Mouse (Mus musculus): Measurements from ENCODE around the gene Acvr1b. TPM values are rescaled to one million over a fixed set of nuclear protein-coding genes. Genes with fewer than 3 reads are reported as not detected.

Gene Acvr1b
- polyA plus RNA-seq, 1 experiment = 75.3 TPM

DNA sequence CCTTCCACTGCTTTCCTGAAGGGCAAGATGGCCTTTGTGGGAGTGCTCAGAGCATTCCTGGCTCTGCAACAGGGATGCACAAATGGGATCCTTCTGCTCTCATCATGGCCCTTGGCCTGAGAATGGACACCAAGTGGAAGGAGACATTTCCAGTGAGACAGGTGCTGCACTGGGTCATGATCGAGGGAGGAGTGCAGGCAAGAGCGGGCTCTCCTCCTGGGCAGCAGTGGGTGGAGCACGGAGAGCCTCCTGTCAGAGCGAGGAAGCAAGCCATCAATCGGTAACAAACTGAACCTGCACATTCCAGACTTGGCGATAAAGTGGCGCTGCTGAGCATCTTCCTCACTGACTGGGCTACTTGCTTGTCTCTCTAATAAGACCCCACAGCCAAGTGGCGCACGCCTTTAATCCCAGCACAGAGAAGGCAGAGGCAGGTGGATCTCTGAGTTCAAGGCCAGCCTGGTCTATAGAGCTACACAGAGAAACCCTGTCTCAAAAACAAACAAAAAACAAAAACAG, 27.0 kb downstream of the Acvr1b start:
- no peak for DNase-seq (ENCODE audit: low read depth)
- TF ChIP-seq POLR2A (IDR thresholded peaks at IDR 0.05; ENCODE audit: borderline replicate concordance, extremely low read depth, insufficient read depth, insufficient read length, poor library complexity, severe bottlenecking) (no peak), CTCF (IDR thresholded peaks at IDR 0.05; ENCODE audit: borderline replicate concordance, extremely low read depth, insufficient read depth, insufficient read length) (no peak)

GRCm38 (mm10) chr15:101201414-101201813, 27.5 kb downstream of the Acvr1b start:
- DNase-seq (ENCODE audit: low read depth) = no peak
- TF ChIP-seq POLR2A (IDR thresholded peaks at IDR 0.05; ENCODE audit: borderline replicate concordance, extremely low read depth, insufficient read depth, insufficient read length, poor library complexity, severe bottlenecking) (no peak), CTCF (IDR thresholded peaks at IDR 0.05; ENCODE audit: borderline replicate concordance, extremely low read depth, insufficient read depth, insufficient read length) (no peak)

DNA sequence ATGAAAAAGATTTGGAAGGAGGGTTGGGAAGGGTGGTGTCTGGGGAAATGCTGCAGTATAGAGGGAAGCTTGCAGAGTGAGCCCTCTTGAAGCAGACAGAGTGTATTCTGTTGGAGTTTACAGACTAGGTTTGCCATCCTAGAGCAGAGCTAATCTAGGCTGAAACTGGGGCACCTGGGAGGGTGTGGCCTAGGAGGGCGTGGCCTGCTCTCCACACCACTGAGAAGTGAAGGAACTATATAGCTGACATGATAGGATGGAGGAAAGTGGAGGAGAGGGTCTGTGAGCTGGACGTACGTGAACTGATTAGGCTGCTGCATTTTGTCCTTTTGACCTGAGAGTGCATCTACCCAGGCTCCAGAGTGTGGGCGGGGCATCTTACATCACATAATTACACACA, 29.8 kb downstream of the Acvr1b start:
- DNase-seq (ENCODE audit: low read depth) = no peak
- no peak for TF ChIP-seq CTCF (IDR thresholded peaks at IDR 0.05; ENCODE audit: borderline replicate concordance, extremely low read depth, insufficient read depth, insufficient read length)
- TF ChIP-seq POLR2A (IDR thresholded peaks at IDR 0.05; ENCODE audit: borderline replicate concordance, extremely low read depth, insufficient read depth, insufficient read length, poor library complexity, severe bottlenecking) = no peak

DNA sequence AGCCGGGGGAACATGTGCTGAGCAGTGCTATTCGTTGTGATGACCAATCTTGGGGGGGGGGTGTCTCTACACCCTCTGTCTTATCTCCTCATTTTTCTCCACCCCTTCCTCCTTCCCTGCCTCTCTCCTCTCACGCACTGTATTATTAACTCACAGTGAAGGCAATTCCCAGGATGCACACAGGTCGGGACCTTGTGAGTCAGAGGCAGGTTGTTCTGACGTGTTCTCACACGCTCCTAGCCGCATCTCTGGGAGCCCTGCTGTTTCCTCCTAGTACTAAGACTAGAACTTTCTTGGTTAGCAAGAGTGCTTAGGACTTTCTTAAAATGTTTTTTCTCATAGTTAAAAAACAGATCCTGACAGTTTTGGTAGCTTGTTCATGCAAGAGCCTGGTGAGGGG, 30.9 kb downstream of the Acvr1b start:
- DNase-seq (ENCODE audit: low read depth) = no peak
- TF ChIP-seq CTCF (IDR thresholded peaks at IDR 0.05; ENCODE audit: borderline replicate concordance, extremely low read depth, insufficient read depth, insufficient read length) = no peak
- no peak for TF ChIP-seq POLR2A (IDR thresholded peaks at IDR 0.05; ENCODE audit: borderline replicate concordance, extremely low read depth, insufficient read depth, insufficient read length, poor library complexity, severe bottlenecking)

GRCm38 (mm10) chr15:101210228-101210627, 36.4 kb downstream of the Acvr1b start:
- TF ChIP-seq POLR2A (IDR thresholded peaks at IDR 0.05; ENCODE audit: borderline replicate concordance, extremely low read depth, insufficient read depth, insufficient read length, poor library complexity, severe bottlenecking) = no peak
- TF ChIP-seq CTCF (IDR thresholded peaks at IDR 0.05; ENCODE audit: borderline replicate concordance, extremely low read depth, insufficient read depth, insufficient read length) = peak; percentile 71; the same call in 1 of the 2 replicates
- peak; percentile 72 for DNase-seq (ENCODE audit: low read depth)

GRCm38 (mm10) chr15:101210998-101211613, 37.2 kb downstream of the Acvr1b start:
- no peak for DNase-seq (ENCODE audit: low read depth)
- no peak for TF ChIP-seq CTCF (IDR thresholded peaks at IDR 0.05; ENCODE audit: borderline replicate concordance, extremely low read depth, insufficient read depth, insufficient read length)

DNA sequence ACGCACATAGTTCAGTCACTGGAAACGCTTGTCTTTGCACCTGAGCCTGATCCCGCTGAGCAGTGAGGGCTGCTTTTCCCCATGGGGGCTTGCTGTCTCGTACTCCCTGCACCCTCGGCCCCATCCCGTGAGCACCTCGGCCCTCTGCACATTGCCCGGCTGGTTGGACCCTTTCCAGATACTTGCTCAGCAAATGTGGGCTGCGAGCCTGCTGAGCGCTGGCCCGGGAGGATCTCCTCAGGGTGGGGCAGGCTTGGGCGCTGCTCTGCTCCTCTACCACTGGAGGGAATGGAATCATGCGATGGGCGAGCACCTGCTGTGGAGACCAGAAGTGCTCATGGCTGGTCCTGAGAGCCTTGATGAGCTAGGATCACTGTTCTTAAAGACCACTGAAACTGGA, 38.6 kb downstream of the Acvr1b start:
- DNase-seq (ENCODE audit: low read depth) = no peak
- TF ChIP-seq POLR2A (IDR thresholded peaks at IDR 0.05; ENCODE audit: borderline replicate concordance, extremely low read depth, insufficient read depth, insufficient read length, poor library complexity, severe bottlenecking) = no peak
- TF ChIP-seq CTCF (IDR thresholded peaks at IDR 0.05; ENCODE audit: borderline replicate concordance, extremely low read depth, insufficient read depth, insufficient read length) = no peak

DNA sequence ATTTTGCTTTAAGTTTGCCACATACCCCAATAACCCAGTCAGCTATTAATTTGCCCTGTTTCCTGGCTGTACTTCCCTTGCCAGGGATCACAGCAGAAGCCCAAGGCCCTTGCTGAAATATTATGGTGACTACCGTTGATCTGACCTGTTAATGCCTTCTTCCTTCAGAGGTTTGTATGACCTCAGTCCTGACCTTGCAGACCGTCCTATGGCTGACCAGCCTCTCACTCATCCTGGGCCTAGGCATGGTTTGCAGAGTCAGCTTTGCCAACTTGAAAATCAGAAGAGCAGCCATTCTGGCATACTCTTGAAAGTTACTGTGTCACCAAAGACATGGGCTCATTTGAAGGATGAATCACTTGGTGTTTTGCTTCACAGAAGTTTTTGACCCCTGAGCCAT, 41.3 kb downstream of the Acvr1b start:
- DNase-seq (ENCODE audit: low read depth) = no peak
- no peak for TF ChIP-seq CTCF (IDR thresholded peaks at IDR 0.05; ENCODE audit: borderline replicate concordance, extremely low read depth, insufficient read depth, insufficient read length)
- TF ChIP-seq POLR2A (IDR thresholded peaks at IDR 0.05; ENCODE audit: borderline replicate concordance, extremely low read depth, insufficient read depth, insufficient read length, poor library complexity, severe bottlenecking) = no peak

- TF ChIP-seq CTCF (IDR thresholded peaks at IDR 0.05; ENCODE audit: borderline replicate concordance, extremely low read depth, insufficient read depth, insufficient read length) (no peak), POLR2A (IDR thresholded peaks at IDR 0.05; ENCODE audit: borderline replicate concordance, extremely low read depth, insufficient read depth, insufficient read length, poor library complexity, severe bottlenecking) (no peak)
- no peak for DNase-seq (ENCODE audit: low read depth)
Observed at GRCm38 (mm10) chr15:101216036-101216435, 42.2 kb downstream of the Acvr1b start.

DNA sequence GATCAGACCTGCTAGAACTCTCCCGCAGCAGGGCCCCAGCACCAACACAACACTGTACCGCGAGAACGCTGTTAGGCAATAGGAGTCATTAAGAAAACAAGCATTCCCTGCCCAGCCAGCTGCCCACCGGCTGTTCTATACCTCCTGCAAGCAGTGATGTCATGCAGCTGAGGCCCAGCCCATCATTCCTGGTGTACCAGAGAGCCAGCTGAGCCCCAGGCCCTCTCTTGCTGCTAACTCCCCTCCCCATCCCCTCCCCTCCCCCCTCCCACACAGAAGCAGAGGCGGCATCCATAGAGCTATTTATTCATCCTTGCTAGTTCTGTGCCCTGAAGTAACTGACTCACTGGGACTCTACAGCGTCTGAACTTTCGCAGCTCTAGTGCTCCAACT, 47.0 kb downstream of the Acvr1b start:
- TF ChIP-seq CTCF (IDR thresholded peaks at IDR 0.05; ENCODE audit: borderline replicate concordance, extremely low read depth, insufficient read depth, insufficient read length) (no peak), POLR2A (IDR thresholded peaks at IDR 0.05; ENCODE audit: borderline replicate concordance, extremely low read depth, insufficient read depth, insufficient read length, poor library complexity, severe bottlenecking) (no peak)
- peak; percentile 83 for DNase-seq (ENCODE audit: low read depth)

DNA sequence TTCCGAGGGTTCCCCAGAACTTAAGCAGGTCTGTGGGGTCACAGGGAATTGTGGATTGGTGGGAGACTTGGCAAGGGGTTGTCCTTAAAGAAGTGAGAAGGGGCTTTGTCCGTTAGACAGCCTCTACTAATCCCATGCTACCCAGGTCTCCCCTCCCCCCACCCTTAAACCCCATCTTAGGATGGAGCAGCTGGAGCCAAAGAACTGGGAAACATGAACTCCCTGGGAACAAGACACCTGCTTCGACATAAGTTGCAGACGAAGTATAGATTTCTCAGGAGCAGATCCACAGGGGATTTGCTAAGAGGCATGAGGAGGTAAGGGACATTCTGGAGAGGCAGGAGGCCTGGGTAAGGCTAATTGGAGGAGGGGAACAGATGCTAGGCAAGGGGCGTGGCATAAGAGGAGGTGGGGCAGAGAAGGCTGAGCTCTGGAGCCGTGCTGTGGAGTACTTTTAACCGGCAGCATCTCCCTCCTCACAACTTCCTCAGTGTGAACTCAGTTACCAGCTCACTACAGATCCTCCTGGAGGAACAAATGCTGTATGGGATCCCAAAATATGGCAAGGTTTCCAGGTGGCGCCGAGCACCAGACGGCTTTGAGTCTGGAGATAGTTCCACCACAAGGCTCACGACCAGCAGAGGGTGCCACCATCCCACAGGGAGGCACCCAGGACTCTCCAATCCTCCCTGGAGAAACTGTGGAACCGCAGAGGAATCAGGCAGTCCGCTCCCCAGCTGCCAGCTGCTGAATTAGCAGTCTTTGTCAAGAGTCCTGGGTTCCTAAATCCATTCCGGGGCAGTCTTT, 47.6 kb downstream of the Acvr1b start:
- DNase-seq (ENCODE audit: low read depth) = peak; percentile 87
- no peak for TF ChIP-seq POLR2A (IDR thresholded peaks at IDR 0.05; ENCODE audit: borderline replicate concordance, extremely low read depth, insufficient read depth, insufficient read length, poor library complexity, severe bottlenecking)
- peak; percentile 72 for TF ChIP-seq CTCF (IDR thresholded peaks at IDR 0.05; ENCODE audit: borderline replicate concordance, extremely low read depth, insufficient read depth, insufficient read length)
